Mouse (Mus musculus) embryonic facial prominence, embryonic 11.5 days (tissue): ENCODE measurements around the gene Hbs1l. TPM values are rescaled to one million over a fixed set of nuclear protein-coding genes. Genes with fewer than 3 reads are reported as not detected.

Experiments
- polyA plus RNA-seq: library from polyadenylated mRNA; unstranded; fragments of >200 nt; fragmentation: Nextera tagmentation; extraction: Ambion mirVana; gene quantifications from 2 replicates; pipeline ENCODE4 v1.2.1, GENCODE M21; 2014

The Hbs1l gene
- polyA plus RNA-seq, 1 experiment from 2014 or later, result 134 TPM

Other genes starting within 250 kb of the Hbs1l start
- gene Myb, start 135.0 kb upstream of the Hbs1l start, polyA plus RNA-seq, result 7.1 and 8.8 TPM in 2 replicates
- gene Aldh8a1, start 81.3 kb downstream of the Hbs1l start, polyA plus RNA-seq, result not detected in 2 replicates